Mouse (Mus musculus): ENCODE results near the gene Naa50.

Gene Naa50

GRCm38 (mm10) chr16:44200146-44200545, 60.5 kb downstream of the Naa50 start:
- no peak for DNase-seq (ENCODE audit: low spot score)

GRCm38 (mm10) chr16:44204331-44204730, 64.7 kb downstream of the Naa50 start:
- no peak for DNase-seq (ENCODE audit: low spot score)

DNA sequence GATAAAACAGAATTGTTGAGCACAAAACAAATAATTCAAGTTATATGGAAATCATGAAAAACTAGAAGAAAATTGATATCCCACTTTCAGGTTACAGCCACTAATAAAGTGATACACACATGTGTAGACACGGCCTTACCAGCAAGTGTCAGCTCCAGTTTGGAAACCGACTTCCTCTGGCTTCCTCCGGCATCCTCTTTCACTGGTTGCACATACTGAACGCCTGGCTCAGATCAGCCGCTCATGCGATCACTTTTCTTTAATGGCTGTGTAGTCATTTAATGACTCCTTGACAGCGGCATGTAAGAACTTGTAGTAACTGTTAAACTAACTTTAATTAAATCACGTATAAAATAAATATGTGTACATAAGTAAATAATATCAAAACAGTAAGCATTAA, 66.3 kb downstream of the Naa50 start:
- DNase-seq (ENCODE audit: low spot score) = no peak

DNA sequence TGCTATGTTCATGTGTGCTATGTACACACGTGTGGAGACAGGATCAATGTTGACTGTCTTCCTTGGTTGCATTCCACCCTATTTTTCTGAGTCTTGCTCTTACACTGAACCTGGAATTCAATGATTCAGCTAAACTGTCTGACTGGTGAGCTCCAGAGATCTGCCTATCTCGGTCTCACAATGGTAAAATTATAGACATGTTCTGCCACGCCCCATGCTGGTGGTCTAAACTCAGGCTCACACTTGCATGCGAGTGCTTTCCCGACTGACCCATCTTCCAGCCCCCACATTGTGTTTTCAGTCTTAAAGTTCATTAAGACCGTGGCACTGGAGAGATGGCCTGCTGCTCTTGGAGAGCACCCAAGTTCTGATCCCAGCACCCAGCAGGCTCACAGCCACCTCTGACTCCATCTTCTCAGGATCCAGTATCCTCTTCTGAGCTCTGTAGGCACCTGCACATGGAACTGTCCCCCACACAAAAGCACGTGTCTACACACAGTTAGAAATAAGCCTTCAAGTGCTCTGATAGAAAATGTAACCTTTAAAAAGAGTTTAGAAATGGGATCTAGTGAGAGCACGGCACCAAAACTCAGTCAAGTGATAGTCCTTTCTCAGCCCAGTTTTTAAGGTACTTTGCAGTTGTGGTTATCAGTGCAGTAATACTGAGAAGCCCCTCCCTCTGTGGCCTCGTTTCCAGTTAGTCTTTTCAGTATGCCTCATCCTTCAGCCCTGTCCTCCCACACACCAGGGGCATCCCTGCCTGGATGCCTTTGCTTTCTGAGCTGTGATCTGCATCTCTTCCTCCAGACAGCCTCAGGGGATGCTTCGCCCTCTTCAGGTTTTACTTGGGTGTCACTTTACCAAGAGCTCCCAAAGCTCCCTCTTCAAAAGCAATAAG, 70.8 kb downstream of the Naa50 start:
- DNase-seq (ENCODE audit: low spot score) = peak; percentile 58

GRCm38 (mm10) chr16:44211054-44211414, 71.4 kb downstream of the Naa50 start:
- DNase-seq (ENCODE audit: low spot score) = no peak

- DNase-seq (ENCODE audit: low spot score) = no peak
These were observed 73.1 kb downstream of the Naa50 start for GRCm38 (mm10) chr16:44212703-44213102.
